Mouse (Mus musculus): Measurements from ENCODE around the gene Cfd.

Cfd gene

DNA sequence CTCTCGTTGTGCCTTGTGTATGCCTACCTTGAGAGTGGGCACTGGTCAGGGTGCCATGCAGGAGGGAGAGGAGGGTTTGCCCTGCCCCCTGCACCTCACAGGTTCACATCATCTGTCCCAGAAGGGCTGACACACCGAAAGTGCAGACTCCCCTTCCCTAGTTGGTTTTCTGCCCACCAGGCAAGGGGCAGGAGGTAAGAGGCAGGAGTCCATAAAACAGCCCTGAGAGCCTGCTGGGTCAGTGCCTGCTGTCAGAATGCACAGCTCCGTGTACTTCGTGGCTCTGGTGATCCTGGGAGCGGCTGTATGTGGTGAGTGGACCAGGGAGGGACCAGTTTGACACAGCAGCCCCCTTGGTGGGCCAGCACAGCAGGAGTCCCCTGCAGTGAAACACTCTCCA is at the start of gene Cfd:
TSS of gene Cfd (plus strand) at position 184 of the 400 bp plus-strand sequence.
- no peak for DNase-seq

DNA sequence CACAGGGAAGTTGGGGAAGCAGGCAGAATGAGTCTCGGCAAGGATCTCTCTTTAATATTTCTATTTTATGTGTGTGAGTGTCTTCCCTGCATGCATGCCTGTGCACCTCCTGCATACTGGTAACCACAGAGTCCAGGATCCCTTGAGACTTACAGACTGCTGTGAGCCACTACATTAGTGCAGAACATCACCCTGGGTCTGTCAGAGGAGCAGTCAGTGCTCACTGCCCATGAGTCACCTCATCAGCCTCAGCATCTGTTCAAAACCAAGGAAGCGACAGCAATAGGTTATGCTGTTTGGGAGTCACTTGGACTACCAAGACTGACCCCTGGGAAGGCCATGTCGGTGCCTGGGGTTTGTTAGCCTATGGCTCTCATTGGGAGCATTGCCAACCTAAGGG is 48.3 kb upstream of the Cfd start:
- no peak for DNase-seq

- DNase-seq = no peak
Observed at GRCm38 (mm10) chr10:79843476-79843875, 47.2 kb upstream of the Cfd start.

GRCm38 (mm10) chr10:79846553-79846952 is 44.1 kb upstream of the Cfd start:
- DNase-seq = no peak

- DNase-seq = no peak
Observed at GRCm38 (mm10) chr10:79849941-79850628, 40.6 kb upstream of the Cfd start.

GRCm38 (mm10) chr10:79851653-79852052 is 39.0 kb upstream of the Cfd start:
- DNase-seq = no peak

GRCm38 (mm10) chr10:79852107-79852789 is 38.4 kb upstream of the Cfd start:
- DNase-seq = no peak

- DNase-seq = no peak
Observed at GRCm38 (mm10) chr10:79852827-79853226, 37.8 kb upstream of the Cfd start.

GRCm38 (mm10) chr10:79853392-79853791 is 37.3 kb upstream of the Cfd start:
- peak; percentile 76 to 84 for DNase-seq

DNA sequence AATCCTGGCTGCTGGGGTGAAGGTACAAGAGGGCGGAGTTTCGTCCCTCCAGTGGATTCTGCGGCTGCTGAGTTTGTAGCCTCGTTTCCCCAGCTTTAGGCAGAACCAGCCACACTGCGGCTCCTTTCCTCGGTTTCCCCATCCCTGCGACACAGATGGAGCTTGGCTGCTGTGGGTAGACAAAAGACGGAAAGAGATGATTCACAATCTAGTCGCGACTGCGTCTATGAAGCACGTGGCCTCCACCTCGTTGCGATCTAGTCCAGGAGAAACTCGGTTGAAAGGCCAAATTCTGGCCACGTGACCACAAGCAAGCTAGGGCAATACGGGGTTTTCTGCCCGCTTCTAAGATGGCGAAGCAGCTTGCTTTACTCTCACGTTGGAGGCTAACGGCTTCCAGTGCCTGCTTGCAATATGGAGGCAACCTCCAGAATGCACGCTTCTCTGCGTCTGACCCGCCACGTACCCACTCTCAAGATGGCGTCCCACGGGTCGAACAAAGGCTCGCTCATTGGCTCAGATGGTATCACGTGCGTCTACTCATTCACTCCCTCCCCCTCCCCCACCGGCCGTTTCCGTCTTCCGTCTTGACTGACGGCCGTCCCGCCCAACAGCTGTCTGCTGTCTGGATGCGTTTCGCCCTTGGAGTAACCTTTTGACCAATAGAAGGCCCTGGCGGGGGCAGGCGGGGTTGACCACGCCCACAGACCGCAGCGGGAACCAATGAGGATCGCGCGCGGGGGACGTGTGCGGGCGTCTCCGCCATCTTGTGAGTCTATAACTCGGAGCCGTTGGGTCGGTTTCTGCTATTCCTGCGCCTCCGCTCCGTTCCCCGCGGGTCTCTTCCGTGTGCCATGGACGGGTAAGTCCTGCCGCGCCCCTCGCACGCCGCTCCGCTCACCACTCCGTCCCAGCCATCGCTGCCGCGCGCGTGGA is 36.5 kb upstream of the Cfd start, which contains the start of gene Ptbp1:
TSS of gene Ptbp1 (plus strand) at position 568 of the 936 bp plus-strand sequence.
- peak; percentile 99 for DNase-seq

GRCm38 (mm10) chr10:79854801-79855541 is 35.7 kb upstream of the Cfd start:
- peak; percentile 51 to 79 for DNase-seq

GRCm38 (mm10) chr10:79855558-79856184 is 35.0 kb upstream of the Cfd start:
- peak in 1 of 2 experiments; percentile 48 for DNase-seq

DNA sequence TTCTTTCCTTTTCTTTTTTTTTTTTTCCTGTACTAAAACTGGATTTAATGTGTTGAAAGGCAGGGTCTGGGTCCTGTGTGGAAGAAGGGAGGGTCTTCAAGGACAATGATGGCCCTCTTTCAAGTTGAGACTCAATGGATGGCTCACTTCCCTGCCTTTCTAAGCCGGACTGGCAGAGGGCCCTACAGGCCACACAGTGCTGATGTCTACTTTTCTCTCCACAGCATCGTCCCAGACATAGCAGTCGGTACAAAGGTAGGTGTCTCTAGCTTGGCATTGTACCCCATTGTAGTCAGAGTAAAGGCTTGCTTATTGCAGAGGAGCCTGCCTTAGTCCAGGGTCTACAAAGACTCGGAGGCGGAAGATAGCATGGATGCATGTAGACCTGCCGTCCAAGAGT is 34.4 kb upstream of the Cfd start:
- DNase-seq = no peak

- DNase-seq = peak in 1 of 2 experiments; percentile 26
Observed at GRCm38 (mm10) chr10:79856704-79857451, 33.8 kb upstream of the Cfd start.

- peak in 1 of 2 experiments; percentile 54 for DNase-seq
Observed at GRCm38 (mm10) chr10:79857452-79857811, 33.2 kb upstream of the Cfd start.

DNA sequence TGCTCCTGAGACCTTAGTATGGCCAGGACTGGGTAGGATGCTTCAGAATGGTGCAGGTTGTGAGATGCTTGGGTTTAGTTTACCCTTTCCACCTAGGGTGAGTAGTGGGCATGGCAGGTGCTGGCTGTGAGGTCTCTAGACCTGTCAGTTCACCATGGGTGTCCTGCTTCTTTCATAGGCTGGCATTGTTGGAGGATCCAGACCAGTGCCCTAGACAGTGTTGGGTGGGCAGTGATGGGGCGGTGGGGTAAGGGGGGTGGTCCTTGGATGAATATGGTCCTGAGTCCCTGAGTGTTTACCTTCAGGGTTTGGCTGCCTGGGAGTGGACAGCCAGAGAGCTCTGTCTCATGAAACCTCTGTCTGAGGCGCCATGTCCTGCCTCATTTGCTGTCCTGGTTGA is 32.8 kb upstream of the Cfd start:
- no peak for DNase-seq

- peak; percentile 56 to 59 for DNase-seq
Observed at GRCm38 (mm10) chr10:79858416-79859074, 32.1 kb upstream of the Cfd start.

DNA sequence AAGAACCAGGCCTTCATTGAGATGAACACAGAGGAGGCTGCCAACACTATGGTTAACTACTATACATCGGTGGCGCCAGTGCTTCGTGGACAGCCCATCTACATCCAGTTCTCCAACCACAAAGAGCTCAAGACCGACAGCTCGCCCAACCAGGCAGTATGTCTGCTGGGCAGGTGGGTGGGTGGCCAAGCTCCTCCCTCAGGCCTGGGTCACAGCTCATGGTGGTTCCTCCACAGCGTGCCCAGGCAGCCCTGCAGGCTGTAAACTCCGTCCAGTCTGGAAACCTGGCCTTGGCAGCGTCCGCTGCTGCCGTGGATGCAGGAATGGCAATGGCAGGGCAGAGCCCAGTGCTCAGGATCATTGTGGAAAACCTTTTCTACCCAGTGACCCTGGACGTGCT is 31.5 kb upstream of the Cfd start:
- DNase-seq = peak in 1 of 2 experiments; percentile 28

- DNase-seq = no peak
Observed at GRCm38 (mm10) chr10:79860079-79860911, 30.4 kb upstream of the Cfd start.

All from cerebellum, adult 18-20 months (tissue).